Mouse (Mus musculus): ENCODE results near the gene Scamp3.

DNA sequence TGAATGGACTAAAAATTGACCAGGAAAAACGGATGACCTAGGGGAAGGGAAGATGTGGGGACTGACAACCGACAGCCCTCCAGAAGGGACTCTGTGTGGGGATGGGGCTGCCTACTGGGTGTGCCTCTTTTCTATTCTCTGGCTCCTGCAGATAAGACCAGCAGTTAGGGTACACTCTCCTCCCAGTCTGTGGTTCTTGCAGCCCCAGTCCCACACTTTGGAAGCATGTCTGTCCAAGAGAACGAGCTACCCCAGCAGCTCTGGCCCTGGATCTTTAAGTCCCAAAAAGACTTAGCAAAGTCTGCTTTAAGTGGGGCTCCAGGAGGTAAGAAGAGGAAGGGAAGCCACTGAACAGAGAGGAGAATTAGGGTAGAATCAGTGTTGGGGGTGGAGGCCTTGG is 41.3 kb upstream of the Scamp3 start, which contains the start of gene Pklr:
- no peak for TF ChIP-seq CTCF (IDR thresholded peaks at IDR 0.05 in 2 of 3, conservative IDR thresholded peaks at IDR 0.05 in 1 of 3; ENCODE audit: control insufficient read depth in 1 of 3, insufficient read depth in 1 of 3, low read depth in 2 of 3, low read length in 3 of 3, poor library complexity in 1 of 3, severe bottlenecking in 1 of 3)
- no peak for TF ChIP-seq ZNF384 (IDR thresholded peaks at IDR 0.05; ENCODE audit: low read depth, low read length)
- peak; percentile 65; the same call in 1 of the 2 replicates for TF ChIP-seq MYC (IDR thresholded peaks at IDR 0.05; ENCODE audit: low read depth, low read length)
- no peak for TF ChIP-seq UBTF (IDR thresholded peaks at IDR 0.05; ENCODE audit: borderline replicate concordance, insufficient read depth, low read depth, low read length)
- TF ChIP-seq TBP (IDR thresholded peaks at IDR 0.05; ENCODE audit: low read depth, low read length): peak; percentile 77
- no peak for TF ChIP-seq GABPA (IDR thresholded peaks at IDR 0.05; ENCODE audit: low read depth, low read length)
- TF ChIP-seq HCFC1 (IDR thresholded peaks at IDR 0.05; ENCODE audit: low read depth, low read length): no peak
- TF ChIP-seq POLR2A (IDR thresholded peaks at IDR 0.05; ENCODE audit: control insufficient read depth in 1 of 2, insufficient read depth in 1 of 2, low read depth in 1 of 2, low read length in 2 of 2, poor library complexity in 1 of 2): peak; percentile 60 to 84; a peak in 3 of 4 replicates
